Mouse (Mus musculus) urinary bladder, adult 2 months (tissue): ENCODE measurements around the gene Tnnc2. TPM values are rescaled to one million over a fixed set of nuclear protein-coding genes. Genes with fewer than 3 reads are reported as not detected.
A peak's percentile ranks its signal among the peaks of the same experiment; 100 is the strongest.
"Not testable (repeated sequence)": the region's sequence is repeated elsewhere in the genome, so short reads cannot be mapped to it uniquely, and the experiment has no call there.

Experiments
- DNase-seq: peaks from one replicate; pipeline ENCODE4 v3.0.0; 2022; ENCODE audit warnings: low spot score
- polyA plus RNA-seq: library from polyadenylated mRNA; depleted of rRNA; stranded (reverse); fragments of >200 nt; gene quantifications from 2 replicates; pipeline ENCODE4 v1.2.3, GENCODE M21; 2012; rRNA removed

The Tnnc2 gene
- 21.9 and 26.7 TPM in 2 replicates for polyA plus RNA-seq

DNA sequence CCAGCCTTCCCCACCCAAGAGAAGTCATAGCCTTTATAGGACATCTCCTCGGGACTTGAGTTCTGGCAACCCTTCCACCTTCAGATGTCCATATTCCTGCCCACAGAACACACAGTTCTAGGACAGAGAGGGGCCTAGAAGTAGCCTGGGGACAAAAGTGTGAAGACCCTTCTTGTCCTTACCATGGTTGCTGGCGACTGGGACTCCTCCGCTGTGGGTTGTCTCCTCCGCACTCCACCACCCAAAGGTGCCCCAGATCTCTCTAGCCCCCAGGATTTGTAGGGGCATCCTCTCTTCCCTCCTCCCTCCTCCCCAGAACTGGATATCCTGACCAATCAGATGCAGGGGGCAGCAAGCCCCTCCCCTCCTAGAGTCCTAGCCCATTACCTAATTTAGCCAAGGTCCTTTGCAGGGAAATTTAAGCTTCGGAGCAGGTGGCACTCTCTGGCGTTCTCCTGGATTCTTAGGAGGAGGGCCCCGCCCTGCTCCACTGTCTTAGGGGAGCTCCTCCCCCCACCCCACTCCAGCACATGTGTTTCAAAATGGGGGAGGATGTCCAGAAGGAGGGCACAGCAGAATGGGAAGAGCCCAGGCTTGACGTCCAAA lies at the start of gene Tnnc2:
Tnnc2 (minus strand) TSS at position 487 of the 606 bp plus-strand sequence.
- DNase-seq, result no peak

DNA sequence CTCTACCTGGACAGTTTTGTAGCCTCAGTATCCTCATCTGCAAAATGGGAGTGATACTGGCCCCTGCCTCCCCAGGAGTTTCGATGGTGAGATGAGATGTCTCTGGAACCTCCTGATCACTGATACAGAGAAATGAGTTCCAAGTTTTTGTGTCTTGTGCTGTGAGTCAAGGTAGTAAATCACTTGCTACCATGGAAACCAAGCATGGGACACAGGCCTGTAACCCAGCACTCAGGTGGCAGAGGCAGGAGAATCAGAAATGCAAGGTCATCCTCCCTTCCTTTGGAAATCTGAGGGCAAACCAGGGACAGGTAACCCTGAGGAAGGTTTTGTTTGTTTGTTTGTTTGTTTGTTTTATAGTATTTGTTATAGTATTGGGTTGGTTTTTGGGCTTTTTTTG lies 49.3 kb upstream of the Tnnc2 start:
- DNase-seq, result no peak

GRCm38 (mm10) chr2:164828437-164828836 lies 48.7 kb upstream of the Tnnc2 start, which contains the start of gene Spata25:
Spata25 (minus strand) TSS chr2:164828537.
- no peak for DNase-seq

- DNase-seq, result no peak
Observed at GRCm38 (mm10) chr2:164827146-164827850, 47.5 kb upstream of the Tnnc2 start.

DNA sequence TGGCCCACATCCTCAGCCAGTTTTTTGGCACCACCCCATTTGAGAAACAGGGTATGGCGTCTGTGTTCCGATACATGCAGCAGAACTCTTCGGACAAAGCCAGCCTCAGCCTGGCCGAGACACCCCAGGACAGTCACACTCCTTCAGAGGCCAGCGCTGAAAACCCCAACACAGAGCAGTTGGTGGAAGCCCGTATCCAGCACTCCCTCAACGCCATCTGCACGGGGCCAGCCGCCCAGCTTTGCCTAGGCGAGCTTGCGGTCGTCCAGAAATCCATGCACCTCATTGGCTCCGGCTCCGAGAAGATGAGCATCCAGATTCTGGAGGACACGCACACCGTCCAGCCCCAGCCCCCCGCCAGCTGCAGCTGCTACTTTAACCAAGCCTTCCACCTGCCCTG lies 45.8 kb upstream of the Tnnc2 start:
- DNase-seq, result no peak

GRCm38 (mm10) chr2:164823969-164824368 lies 44.2 kb upstream of the Tnnc2 start:
- no peak for DNase-seq

GRCm38 (mm10) chr2:164823181-164823585 lies 43.4 kb upstream of the Tnnc2 start:
- DNase-seq, result no peak

DNA sequence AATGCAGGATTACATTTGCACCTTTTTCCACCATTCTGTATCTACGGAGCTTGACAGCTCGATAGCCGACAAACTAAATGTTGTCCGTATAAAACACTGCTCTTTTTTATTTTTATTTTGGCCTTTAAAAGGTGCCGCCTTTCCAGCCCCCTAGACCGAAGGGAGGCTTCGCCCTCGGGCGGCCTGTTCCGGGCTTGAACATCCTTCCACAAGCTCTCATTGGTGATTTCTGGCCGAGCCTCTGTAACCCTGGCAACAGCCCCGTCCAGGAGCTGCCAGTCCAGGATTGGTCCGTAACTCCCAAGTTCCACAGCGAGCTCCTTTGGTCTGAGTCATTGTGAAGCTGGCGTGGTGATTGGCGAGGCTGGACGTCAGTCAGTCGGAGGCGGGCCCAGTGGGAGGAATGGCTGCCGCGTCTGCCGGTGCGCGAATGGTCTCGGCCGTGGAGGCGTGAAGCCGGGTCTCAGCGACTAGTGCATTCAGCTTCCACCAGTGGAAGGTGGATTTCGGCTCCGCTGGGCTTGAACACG lies 42.9 kb upstream of the Tnnc2 start, which contains the start of gene Zswim1:
Zswim1 (plus strand) TSS at position 51 of the 530 bp plus-strand sequence.
- peak; percentile 99 for DNase-seq

DNA sequence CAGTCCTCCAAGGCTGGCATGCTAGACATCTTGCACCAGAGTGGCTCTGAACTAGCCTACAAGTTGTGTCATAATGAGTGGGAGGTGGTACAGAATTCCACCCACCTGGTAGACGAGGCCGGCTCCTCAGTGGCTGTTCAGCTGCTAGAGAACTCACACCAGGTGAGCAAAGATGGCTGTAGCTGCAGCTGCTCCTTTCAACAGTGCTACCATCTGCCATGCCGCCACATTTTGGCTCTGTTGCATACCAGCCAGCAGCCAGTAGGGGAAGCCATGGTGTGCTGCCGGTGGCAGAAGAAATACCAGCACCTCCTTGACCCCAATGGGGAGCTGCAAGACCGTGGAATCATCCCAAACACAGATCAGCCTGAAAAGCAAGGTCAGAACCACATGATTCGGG lies 41.3 kb upstream of the Tnnc2 start:
- no peak for DNase-seq

DNA sequence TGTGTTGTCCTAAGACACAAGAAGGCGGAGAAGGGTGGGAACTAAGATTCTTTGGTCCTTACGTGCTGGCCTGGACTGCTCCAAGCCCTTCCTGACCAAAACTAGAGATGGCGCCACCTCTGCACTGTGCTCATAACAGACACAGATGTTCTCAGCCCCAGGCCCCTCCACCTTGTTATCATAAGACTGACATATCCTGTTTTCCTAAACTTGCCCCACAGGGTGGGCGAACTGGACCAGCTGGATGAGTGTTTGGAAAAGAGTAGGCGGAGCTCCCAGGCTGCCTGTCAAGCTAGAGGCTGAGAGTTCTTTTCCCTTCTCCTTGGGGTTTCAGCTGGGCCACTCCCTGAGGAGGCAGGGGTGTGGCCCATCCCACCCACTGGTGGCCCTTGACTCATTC lies 37.9 kb upstream of the Tnnc2 start:
- no peak for DNase-seq

DNA sequence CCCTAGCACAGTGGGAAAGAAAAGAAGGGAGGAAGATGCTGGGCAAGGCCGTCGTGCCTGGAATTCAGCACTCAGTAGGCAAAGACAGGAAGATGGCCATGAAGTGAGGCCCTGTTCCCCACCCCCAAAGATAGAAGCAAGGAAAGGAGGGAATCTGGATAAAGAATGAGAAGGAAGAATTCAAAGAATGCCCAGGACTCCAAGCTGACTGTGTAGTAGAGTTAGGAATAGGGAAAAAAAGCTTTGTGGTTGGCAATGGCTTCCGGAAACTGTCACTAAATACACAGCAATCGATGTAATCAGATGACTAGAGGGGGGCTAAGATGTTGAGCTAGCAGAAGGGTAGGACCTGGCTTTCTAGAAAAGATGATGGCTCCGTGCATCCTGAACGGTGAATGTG lies 37.4 kb upstream of the Tnnc2 start:
- DNase-seq, result no peak

DNA sequence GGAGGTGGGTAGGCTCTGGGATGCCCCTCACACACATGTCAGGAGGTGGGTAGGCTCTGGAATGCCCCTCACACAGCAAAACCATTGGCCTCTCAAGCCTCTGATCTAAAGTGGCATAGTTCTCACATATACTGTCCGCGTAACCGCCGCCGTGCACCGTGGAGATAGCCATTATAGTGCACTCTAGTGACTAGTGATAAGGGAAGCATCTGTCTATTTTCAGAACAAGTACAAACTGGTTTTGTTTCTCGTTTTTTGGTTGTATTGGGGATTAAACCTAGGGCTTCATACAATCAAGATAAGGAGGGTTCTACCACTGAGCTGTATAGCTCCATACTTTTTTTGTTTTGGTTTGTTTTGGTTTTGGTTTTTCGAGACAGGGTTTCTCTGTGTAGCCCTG lies 36.1 kb upstream of the Tnnc2 start:
- no peak for DNase-seq

- no peak for DNase-seq
Observed at GRCm38 (mm10) chr2:164815348-164815747, 35.6 kb upstream of the Tnnc2 start.

DNA sequence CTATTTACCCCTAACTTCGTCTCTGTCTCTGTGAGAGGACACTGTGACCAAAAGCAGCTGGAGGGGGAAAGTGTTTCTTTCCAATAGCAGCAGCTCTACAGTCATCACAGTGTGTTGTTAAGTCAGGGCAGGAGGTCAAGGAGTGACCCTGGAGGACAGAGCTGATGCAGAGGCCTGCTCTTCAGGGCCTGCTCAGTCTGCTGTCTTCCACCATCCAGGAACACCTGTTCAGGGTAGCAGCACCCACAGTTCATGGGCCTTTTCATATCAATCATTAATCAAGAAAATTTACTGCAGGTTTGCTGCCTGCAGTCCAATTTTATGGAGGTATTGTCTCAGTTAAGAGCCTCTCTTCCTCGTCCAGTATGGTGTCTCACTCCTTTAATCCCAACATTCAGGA lies 33.8 kb upstream of the Tnnc2 start:
- no peak for DNase-seq

- DNase-seq, result no peak
Observed at GRCm38 (mm10) chr2:164806614-164807013, 26.8 kb upstream of the Tnnc2 start.

DNA sequence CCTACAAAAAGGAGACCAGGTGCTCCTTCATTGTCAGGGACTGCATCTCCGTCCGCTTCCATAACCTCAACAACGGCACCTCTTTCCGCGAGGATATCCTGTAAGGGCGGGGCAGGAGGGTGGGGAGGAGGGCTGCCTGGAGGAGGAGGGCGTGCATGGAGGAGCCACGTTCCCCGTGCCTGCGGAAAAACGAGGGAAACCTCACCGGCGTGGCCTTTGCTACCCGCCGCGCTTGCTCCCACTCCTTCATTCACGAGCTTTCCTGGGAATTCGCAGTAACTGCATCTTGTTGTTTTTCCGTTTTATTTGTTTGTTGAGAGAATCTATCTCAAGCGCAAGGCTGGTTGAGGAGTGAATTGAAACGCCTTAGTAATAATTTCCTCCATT lies 25.6 kb upstream of the Tnnc2 start:
- DNase-seq, result no peak

DNA sequence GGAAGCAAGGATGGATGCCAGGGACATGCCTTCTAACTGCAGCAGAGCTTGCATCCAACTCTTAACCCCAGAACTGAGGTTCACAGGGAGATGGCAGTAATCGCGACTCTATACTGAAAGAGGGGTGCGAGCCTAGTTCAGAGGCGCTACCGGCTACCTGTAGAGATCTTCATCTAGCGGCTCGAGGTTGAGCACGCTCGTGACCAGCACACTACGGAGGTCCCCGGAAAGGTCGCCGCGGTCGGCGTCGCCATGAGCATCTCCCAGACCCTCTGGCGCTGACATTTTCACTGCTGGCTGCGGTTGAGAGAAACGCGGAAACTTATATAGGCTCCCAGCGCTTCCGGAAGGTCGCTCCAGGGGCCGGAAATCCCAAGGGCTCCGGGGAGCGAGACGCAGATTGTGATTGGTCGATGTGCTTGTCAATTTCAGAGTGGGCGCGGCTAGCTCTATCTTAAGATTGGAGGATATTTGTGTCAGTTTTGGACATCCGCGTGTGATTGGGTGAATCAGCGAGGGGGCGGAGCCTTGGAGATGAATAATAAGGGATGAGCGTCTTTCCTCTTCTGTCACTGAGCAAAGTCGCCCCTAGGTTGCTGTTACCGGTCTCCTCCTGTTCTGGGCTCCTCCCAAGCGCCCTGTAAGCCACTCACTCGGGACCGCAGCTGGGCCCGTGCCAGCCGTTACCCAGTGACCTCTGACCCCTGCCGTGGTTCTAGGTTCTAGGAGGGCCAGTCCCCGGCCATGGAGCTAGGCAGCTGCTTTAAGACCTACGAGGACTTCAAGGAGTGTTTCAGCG lies 25.0 kb upstream of the Tnnc2 start, which contains the start of the genes Acot8 and Zswim3:
Acot8 (minus strand) TSS at position 350 of the 799 bp plus-strand sequence.
Zswim3 (plus strand) TSS at position 566 of the 799 bp plus-strand sequence.
- DNase-seq, result peak; percentile 90

- DNase-seq, result no peak
Observed at GRCm38 (mm10) chr2:164803921-164804313, 24.1 kb upstream of the Tnnc2 start.

- no peak for DNase-seq
Observed at GRCm38 (mm10) chr2:164803201-164803920, 23.6 kb upstream of the Tnnc2 start.

GRCm38 (mm10) chr2:164800252-164801004 lies 20.7 kb upstream of the Tnnc2 start:
- no peak for DNase-seq

GRCm38 (mm10) chr2:164798554-164798953 lies 18.8 kb upstream of the Tnnc2 start:
- not testable (repeated sequence) for DNase-seq
